Mouse (Mus musculus) heart, embryonic 11.5 days (tissue): ENCODE measurements at regions not wholly inside any gene's neighbourhood (a gene's known extent, or its start where the extent isn't known, plus 50 kb on each side); places are given as distances from the start of the nearest gene placed in this dataset.

Experiments used
- ATAC-seq: fragments of 200-750 bp; cut with Nextera tagmentation; replicated peaks from 2 replicates; pipeline ENCODE4 v1.8.0; 2017; ENCODE audit warnings: moderate library complexity; ENCODE audit not compliant: insufficient number of reproducible peaks, low FRiP score, low TSS enrichment
- H3K27ac ChIP-seq: fragments of 300-500 bp; sonication (generic); 2 replicates; pipeline ENCODE4 v1.5.1; 2014; ENCODE audit warnings: mild to moderate bottlenecking, low read depth, low read length
- H3K27me3 ChIP-seq: fragments of 300-500 bp; sonication (generic); 2 replicates; pipeline ENCODE4 v1.6.1; 2014; ENCODE audit warnings: mild to moderate bottlenecking, low read length, mixed read lengths; ENCODE audit not compliant: control insufficient read depth, insufficient read depth
- H3K36me3 ChIP-seq: fragments of 300-500 bp; sonication (generic); 2 replicates; pipeline ENCODE4 v1.6.1; 2014; ENCODE audit warnings: mild to moderate bottlenecking, low read length, moderate library complexity, mixed read lengths; ENCODE audit not compliant: control insufficient read depth, insufficient read depth
- H3K4me1 ChIP-seq: fragments of 300-500 bp; sonication (generic); 2 replicates; pipeline ENCODE4 v1.6.1; 2014; ENCODE audit warnings: low read length; ENCODE audit not compliant: control insufficient read depth, insufficient read depth
- H3K4me2 ChIP-seq: fragments of 300-500 bp; sonication (generic); 2 replicates; pipeline ENCODE4 v1.6.1; 2014; ENCODE audit warnings: mild to moderate bottlenecking, moderate library complexity
- H3K4me3 ChIP-seq: fragments of 300-500 bp; sonication (generic); 2 replicates; pipeline ENCODE4 v1.5.1; 2014; ENCODE audit warnings: low read depth, low read length
- H3K9ac ChIP-seq: fragments of 300-500 bp; sonication (generic); 2 replicates; pipeline ENCODE4 v1.6.1; 2014; ENCODE audit warnings: mild to moderate bottlenecking, low read depth, low read length, moderate library complexity
- H3K9me3 ChIP-seq: fragments of 300-500 bp; sonication (generic); replicated peaks from 2 replicates; pipeline ENCODE4 v1.6.1; 2016; ENCODE audit warnings: low read length; ENCODE audit not compliant: control insufficient read depth
- WGBS: fragments of 180-500 bp; shearing (Covaris S2); extraction: QIAGEN DNeasy Blood & Tissue Kit; methylation state at CpG from one replicate; pipeline ENCODE4 v1.1.7; 2014; ENCODE audit not compliant: insufficient replicate concordance; 5-methylcytosine and 5-hydroxymethylcytosine counted together

DNA sequence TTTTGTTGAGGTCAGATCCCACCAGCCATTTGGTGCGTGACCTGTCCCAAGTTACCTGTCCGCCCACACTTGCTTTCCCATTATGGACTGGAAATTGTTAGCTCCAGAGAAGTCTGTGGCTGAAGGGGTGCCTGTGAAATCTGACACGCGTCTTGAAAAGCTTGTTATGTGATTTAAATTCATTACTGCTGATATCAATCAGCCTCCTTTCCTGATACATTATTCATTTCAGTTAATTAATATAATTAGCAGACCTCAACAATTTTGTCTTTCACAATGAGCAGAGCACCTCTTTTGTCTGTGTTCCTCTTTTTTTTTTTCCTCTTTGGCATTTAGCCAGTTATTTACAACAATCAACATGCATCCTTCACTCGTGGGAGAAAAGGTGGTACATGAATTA lies 58.6 kb upstream of the Grip1 start:
- WGBS, result 80% methylated on average over 5 of the region's 5 CpGs
- Histone ChIP-seq H3K36me3 (no peaks in the 10 kb centered on the region), H3K9ac (no peak overlapping the region), H3K4me2 (no peak overlapping the region), H3K27me3 (no peaks in the 10 kb centered on the region), H3K9me3 (no peaks in the 10 kb centered on the region), H3K4me3 (no peak overlapping the region), H3K4me1 (no peaks in the 10 kb centered on the region), H3K27ac (no peak overlapping the region)
- no peak for ATAC-seq

DNA sequence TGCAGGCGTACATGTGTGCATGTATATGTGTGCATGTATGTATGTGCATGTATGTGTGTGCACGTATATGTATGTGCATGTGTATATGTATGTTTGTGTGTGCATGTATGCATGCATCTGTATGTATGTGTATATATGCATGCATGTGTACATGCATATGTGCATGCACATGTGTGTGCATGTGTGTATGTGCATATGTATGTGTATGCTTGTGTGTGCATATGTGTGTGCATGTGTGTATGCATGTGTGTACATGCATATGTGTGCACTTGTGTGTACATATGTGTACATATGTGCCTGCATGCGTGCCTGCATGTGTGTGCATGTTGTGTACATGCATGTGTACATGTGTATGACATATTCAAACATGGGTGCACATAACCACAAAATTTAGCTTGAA lies 65.7 kb upstream of the Grip1 start:
- Histone ChIP-seq H3K4me2 (no peak overlapping the region), H3K4me1 (no peaks in the 10 kb centered on the region), H3K27me3 (no peaks in the 10 kb centered on the region), H3K4me3 (no peak overlapping the region), H3K36me3 (no peaks in the 10 kb centered on the region), H3K9ac (no peak overlapping the region), H3K9me3 (no peaks in the 10 kb centered on the region), H3K27ac (no peak overlapping the region)
- ATAC-seq, result no peak
- 78% methylated on average over 3 of the region's 3 CpGs for WGBS

DNA sequence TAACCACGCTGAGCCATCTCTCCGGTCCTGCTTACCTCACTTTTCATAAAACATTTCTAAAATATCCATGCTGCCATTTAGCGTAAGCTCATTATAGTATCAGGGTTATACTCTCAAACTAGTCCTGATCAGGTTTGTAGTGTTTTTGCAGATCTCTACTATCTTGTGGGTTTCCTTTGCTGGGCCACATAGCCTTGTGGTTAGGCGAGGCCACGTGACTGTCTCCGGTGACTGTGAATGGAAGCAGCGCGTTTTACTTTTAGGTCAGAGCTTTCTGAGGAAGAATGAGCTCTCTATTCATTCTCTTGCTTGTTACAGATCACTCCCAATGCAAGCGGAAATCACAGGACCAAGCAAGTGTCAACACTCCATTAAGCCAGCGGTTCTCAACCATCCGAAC lies 71.4 kb upstream of the Grip1 start:
- ATAC-seq, result no peak
- Histone ChIP-seq H3K4me1 (no peaks in the 10 kb centered on the region), H3K4me2 (no peak overlapping the region), H3K9me3 (no peaks in the 10 kb centered on the region), H3K36me3 (no peaks in the 10 kb centered on the region), H3K4me3 (no peak overlapping the region), H3K9ac (no peak overlapping the region), H3K27me3 (no peaks in the 10 kb centered on the region), H3K27ac (no peak overlapping the region)
- WGBS, result 83% methylated on average over 11 of the region's 11 CpGs

DNA sequence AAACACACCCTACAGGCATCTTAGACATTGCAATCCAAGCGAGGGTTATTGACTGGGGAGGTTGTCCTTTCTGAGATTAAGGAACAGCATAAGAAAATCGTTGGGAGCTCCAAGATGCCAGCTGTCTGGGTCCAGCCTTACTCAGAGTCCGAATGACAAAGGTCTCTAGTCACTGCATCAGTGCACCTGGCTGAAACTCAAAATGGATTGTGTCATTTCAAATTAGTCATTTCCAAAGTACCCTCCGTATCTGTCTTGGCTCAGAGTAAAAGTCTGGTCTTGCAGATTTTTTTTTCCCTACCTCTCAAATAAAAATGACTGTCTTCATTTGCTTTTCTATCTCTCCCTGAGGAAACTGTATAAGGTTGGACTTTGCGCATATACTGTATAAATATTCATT lies 85.1 kb upstream of the Grip1 start:
- WGBS, result 62% methylated on average over 5 of the region's 5 CpGs
- H3K9me3 ChIP-seq, result no peaks in the 10 kb centered on the region
- no peak overlapping the region for H3K27ac ChIP-seq
- no peaks in the 10 kb centered on the region for H3K4me1 ChIP-seq
- H3K9ac ChIP-seq, result no peak overlapping the region
- ATAC-seq, result no peak
- no peaks in the 10 kb centered on the region for H3K36me3 ChIP-seq
- H3K4me2 ChIP-seq, result no peak overlapping the region
- H3K27me3 ChIP-seq, result no peaks in the 10 kb centered on the region
- no peak overlapping the region for H3K4me3 ChIP-seq

DNA sequence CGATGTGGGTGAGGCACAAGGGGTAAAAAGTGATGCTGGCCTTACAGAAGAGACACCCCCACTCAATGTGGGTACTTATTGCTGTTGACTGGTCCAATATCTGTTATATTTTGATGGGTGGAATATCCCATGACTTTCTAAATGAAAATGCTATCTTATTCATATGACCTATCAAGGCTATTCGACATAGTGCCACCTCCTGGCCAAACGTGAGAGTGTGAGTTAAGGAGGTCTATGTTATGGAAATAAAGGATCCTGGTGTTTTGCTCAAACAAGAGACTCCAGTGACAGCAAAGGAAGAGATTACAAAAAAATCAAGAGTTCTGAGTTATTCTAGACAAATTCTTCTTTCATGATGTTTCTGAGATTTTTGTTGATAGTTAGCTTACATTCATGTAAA lies 90.0 kb upstream of the Grip1 start:
- H3K4me1 ChIP-seq, result no peaks in the 10 kb centered on the region
- H3K9me3 ChIP-seq, result no peaks in the 10 kb centered on the region; the same call in 1 of the 2 replicates
- 46% methylated on average over 3 of the region's 3 CpGs for WGBS
- no peak overlapping the region for H3K4me3 ChIP-seq
- no peak for ATAC-seq
- no peak overlapping the region for H3K9ac ChIP-seq
- H3K27ac ChIP-seq, result no peak overlapping the region
- no peaks in the 10 kb centered on the region for H3K36me3 ChIP-seq
- no peak overlapping the region for H3K4me2 ChIP-seq
- H3K27me3 ChIP-seq, result no peaks in the 10 kb centered on the region

DNA sequence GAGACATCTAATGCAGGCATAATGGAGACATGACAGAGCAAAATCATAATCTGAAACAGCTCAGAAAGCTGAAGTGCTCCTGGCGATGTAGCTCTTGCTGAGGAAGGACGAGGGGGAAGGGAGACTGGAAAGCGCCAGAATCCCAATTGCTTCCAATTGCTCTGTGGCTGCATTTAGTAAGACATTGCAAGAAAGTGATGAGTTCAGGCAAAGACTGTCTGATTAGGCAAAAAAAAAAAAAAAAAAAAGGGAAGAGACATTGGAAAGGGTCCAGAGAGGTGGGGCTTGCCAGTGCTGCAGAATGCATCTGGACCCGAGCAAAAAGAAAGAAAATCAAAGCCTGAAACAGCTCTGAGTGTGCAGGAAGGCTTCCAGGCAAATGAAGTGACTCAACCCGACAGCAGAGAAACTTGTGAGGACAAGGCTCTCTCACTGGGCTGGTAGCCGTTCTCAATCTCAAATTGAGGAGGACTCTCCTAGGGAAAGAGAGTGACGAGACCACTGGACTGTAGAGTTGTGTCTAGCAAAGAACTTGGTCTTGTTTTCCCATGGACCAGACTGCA lies 94.8 kb upstream of the Grip1 start:
- H3K9ac ChIP-seq, result no peak overlapping the region
- H3K4me2 ChIP-seq, result no peak overlapping the region
- WGBS, result 65% methylated on average over 7 of the region's 7 CpGs
- H3K9me3 ChIP-seq, result no peaks in the 10 kb centered on the region; the same call in 1 of the 2 replicates
- ATAC-seq, result no peak
- H3K4me3 ChIP-seq, result no peak overlapping the region
- H3K36me3 ChIP-seq, result no peaks in the 10 kb centered on the region
- no peak overlapping the region for H3K27ac ChIP-seq
- H3K4me1 ChIP-seq, result no peaks in the 10 kb centered on the region
- 0 out of 2 replicates have a peak, but pooled peaks cover 2% of the 10 kb centered on the region for H3K27me3 ChIP-seq

DNA sequence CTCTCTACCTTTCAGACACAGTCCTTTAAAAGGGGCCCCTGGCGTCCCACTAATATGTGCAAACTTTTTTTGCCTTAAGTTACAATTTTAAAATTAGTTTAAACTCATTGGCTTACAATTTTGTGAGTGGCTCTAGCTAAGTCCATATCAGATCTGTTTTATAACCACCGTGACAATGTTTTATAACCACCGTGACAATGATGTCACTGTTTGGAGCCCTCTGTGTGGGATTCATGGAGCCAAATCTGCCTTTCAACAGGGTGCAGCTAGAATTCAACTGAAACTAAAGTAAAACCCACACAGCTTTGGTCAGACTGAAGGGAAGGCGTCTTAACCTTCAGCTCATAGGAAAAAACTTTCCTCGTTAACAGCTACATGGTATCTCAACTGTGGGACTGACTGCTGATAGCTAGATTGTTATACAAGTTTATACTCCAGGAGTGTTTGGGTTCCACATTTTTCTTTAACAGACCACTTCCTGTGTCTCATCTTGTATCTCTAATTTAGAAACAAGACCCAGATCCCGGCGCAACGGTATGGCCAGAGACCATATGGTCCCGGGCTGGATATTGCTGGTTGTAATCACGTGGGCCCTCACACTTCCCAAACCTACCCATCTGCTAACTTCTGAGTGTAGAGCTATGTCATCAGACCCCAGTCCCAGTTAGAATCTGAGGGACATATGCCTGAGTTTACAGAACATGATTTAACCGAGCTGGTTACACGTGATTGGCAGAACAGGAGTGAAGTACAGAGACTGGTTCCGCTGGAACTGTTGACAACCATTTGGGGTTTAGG lies 102.7 kb upstream of the Cand1 start:
- Histone ChIP-seq H3K4me1 (no peaks in the 10 kb centered on the region), H3K4me3 (no peak overlapping the region), H3K4me2 (no peak overlapping the region), H3K27me3 (no peaks in the 10 kb centered on the region), H3K27ac (no peak overlapping the region), H3K36me3 (no peaks in the 10 kb centered on the region), H3K9ac (no peak overlapping the region), H3K9me3 (no peaks in the 10 kb centered on the region; the same call in 1 of the 2 replicates)
- 71% methylated on average over 13 of the region's 13 CpGs for WGBS
- no peak for ATAC-seq

DNA sequence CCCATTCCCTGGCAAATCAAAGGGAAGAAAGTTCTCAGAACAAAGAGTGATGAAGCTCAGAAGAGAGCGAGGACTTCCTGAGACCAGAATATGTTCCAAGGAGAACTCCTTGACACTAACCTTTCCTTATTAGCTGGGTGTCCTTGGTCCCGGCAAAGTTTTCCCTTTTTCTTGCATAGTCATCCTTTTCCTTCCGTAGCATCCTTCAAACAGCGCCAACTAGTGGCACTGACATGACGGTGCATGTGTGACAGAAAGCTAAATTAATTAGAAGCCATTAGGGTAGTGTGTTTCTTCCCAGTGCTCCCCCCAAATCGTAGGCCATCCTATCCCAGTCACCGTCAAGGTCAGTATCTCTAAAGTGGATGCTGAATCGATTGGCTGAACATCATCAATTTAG lies 100.5 kb upstream of the Cand1 start:
- no peak for ATAC-seq

DNA sequence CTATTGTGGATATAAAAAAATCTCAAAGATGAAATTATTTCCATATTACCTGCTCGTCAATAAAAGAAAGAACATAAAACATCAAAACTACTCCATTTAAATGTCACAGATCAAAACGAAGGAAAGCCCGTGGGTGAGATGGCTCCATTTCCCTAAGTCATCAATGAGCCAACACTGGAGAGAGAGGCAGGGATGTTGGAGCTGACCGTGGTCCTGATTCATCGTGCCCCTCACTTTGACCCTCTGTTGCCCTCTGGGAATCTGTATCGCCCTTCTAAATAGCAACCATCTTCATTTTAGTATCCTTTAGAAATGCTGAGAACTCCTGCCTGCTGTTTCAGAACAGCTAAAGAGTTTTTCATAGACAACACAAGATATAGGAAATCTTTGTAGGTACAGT lies 87.1 kb upstream of the Cand1 start:
- Histone ChIP-seq H3K4me1 (no peaks in the 10 kb centered on the region), H3K27ac (no peak overlapping the region), H3K36me3 (no peaks in the 10 kb centered on the region), H3K4me2 (no peak overlapping the region), H3K9me3 (no peaks in the 10 kb centered on the region), H3K9ac (no peak overlapping the region), H3K4me3 (no peak overlapping the region), H3K27me3 (no peaks in the 10 kb centered on the region)
- WGBS, result 27% methylated on average over 6 of the region's 6 CpGs
- no peak for ATAC-seq

More for the DNA sequence above, 100.5 kb upstream of the Cand1 start:
- 56% methylated on average over 8 of the region's 8 CpGs for WGBS
- Histone ChIP-seq H3K4me3 (no peak overlapping the region), H3K36me3 (no peaks in the 10 kb centered on the region), H3K4me1 (no peaks in the 10 kb centered on the region), H3K27me3 (no peaks in the 10 kb centered on the region), H3K9ac (no peak overlapping the region), H3K4me2 (no peak overlapping the region), H3K27ac (no peak overlapping the region), H3K9me3 (no peaks in the 10 kb centered on the region)
